Mouse (Mus musculus): Measurements from ENCODE around the gene Gm45716.

The Gm45716 gene

DNA sequence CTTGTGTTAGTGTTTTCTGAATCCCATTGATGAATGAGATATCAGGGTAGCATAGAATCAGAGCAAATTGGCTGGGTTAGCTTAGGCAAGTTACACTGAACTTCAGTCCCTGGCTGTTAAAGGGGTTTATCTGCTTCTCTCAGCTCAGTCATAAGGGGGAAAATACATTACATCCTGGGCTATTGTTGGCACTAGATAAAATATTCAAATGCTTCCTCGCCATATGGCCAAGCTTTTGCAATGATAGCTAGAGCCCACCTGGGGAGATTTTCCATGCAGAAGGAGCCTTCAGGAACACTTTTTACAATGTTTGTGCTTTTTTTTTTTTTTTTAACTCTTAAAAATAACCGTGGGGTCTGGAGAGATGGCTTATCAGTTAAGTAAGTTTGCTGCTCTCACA is 96.6 kb downstream of the Gm45716 start:
- no peak for DNase-seq (ENCODE audit: low read depth)

DNA sequence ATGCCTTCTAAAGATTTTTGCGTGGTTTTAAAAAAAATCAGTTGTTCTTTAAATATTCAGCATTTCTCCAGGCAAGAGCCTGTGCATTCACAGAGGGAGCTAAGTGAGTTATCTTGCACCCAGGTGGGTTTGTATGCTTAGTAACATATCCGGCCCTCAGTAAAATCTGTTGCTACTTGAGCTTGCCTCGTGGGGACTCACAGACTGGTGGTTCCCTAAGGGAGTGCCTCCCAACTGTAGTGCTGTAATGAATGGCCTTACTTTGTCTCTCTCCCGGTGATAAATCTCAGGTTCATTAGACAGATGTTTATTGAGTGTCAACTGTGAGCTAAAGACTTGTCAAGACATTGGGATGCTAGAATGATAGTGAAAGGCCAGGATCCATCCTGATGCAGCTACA is 97.1 kb downstream of the Gm45716 start:
- no peak for DNase-seq (ENCODE audit: low read depth)

DNA sequence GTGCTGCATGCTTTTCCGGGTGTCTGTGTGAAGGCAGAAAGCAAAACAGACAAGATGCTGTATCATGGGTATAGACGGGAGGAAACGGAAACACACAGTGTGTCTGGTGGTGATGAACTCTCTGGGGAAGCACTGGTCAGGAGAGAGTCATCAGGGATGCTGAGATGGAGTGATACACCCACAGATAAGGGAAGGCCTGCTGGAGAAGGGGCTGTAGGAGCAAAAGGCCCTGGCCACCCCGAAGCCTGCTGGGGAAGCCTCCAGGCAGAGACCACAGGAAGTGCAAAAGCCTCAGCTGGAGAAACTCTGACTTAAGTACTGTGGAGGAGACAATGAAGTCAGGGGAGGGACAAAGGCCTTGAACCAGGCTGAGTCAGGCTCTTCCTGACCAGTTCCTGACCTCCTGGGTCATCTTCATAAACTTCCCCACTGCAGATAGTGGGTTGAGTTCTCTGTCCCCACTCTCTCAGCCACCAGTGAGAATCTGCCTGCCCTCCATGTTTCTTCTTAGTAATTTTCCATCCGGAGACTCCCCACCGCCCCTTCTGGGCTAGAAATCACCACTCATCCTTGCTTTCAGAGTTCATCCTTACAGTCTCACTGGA is 99.2 kb downstream of the Gm45716 start:
- no peak for DNase-seq (ENCODE audit: low read depth)

DNA sequence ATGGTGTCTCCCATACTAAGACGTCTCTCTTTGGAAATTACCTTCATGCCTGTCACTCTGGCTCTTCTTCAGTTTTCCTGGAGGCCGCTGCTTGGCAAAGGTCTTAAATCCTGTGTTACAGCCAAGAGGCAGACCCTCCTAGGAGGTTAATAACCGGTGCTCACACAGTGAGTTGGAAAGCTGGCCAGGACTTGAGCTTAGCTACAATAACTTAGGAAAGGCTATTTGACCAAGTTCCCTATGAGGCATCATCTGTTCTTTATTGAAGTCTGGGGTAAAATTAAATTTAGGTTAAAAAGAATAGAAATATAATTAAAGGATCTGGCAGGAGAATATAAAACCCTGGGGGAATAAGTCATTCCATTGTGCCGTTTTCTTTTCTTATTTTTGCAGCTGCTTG is 103.7 kb downstream of the Gm45716 start:
- DNase-seq (ENCODE audit: low read depth): no peak

DNA sequence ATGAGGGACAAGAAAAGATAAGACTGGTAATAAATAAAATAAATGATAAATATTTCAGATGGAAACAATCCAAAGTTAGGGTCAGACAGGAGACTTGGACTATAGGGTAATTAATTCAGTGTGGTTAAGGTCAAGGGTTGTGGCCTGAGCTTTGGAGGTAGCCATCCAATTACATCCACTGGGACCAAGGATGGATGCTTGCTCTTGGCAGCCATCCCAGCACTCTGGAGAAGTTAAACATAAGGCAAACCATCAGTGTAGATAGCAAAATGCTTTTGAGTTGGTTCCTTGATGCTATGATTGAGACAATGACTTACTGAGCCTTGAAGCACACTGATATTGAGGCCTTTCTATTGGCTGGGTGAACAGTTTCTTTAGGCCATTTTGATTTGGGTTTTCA is 105.3 kb downstream of the Gm45716 start:
- no peak for DNase-seq (ENCODE audit: low read depth)

DNA sequence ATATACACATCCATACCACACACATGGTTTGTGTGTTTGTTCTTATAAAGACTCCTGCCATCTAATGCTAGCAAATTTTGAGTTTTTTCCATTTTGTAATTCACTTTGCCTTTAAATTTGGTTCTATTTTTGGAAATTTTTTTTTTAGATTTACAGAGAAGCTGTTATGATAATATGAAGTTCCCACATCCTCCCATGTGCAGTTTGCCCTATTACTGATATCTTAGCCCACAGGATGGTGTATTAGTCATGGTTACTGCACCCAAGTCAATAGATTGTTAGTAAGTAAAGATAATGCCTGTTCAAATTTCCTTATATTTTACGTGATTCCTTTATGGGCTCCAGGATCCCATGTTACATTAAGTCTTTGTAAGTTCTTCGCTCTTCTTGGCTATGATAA is 107.1 kb downstream of the Gm45716 start:
- DNase-seq (ENCODE audit: low read depth): no peak
